Mouse (Mus musculus) cerebellum, adult 2 months (tissue): ENCODE measurements around the gene Perp. TPM values are rescaled to one million over a fixed set of nuclear protein-coding genes. Genes with fewer than 3 reads are reported as not detected.

Experiments
- DNase-seq, 2 experiments: peaks; one replicate each; pipeline ENCODE4 v3.0.0; 2021
- H3K27ac ChIP-seq: fragments of 200-500 bp; 2 replicates; pipeline ENCODE4 v1.5.1; 2012; ENCODE audit warnings: low read length, control low read depth, inconsistent platforms; ENCODE audit not compliant: insufficient read depth
- H3K27me3 ChIP-seq: fragments of 200-500 bp; 2 replicates; pipeline ENCODE4 v1.6.1; 2012; ENCODE audit warnings: inconsistent platforms, mild to moderate bottlenecking, low read length, moderate library complexity; ENCODE audit not compliant: control insufficient read depth, insufficient read depth
- H3K4me1 ChIP-seq: fragments of 200-500 bp; 2 replicates; pipeline ENCODE4 v1.6.1; 2011; ENCODE audit warnings: low read length; ENCODE audit not compliant: control insufficient read depth, insufficient read depth
- H3K4me3 ChIP-seq: fragments of 200-500 bp; replicated peaks from 2 replicates; pipeline ENCODE3; 2011; ENCODE audit warnings: mild to moderate bottlenecking, low read depth, low read length, control low read depth; ENCODE audit not compliant: insufficient read depth
- CTCF ChIP-seq: fragments of 200-500 bp; IDR thresholded peaks from 2 replicates; pipeline ENCODE4 v1.5.1; 2011; ENCODE audit warnings: low read depth, mild to moderate bottlenecking, control low read depth, low read length, moderate library complexity, borderline replicate concordance; ENCODE audit not compliant: insufficient read depth
- POLR2A ChIP-seq: fragments of 200-500 bp; IDR thresholded peaks from 2 replicates; pipeline ENCODE4 v1.6.1; 2011; ENCODE audit warnings: low read length, control low read depth, borderline replicate concordance; ENCODE audit not compliant: insufficient read depth
- WGBS: fragments of 180-500 bp; shearing (Covaris S2); methylation state at CpG from one replicate; pipeline ENCODE4 v1.1.7; 2018; 5-methylcytosine and 5-hydroxymethylcytosine counted together
- polyA plus RNA-seq: library from polyadenylated mRNA; depleted of rRNA; stranded (reverse); fragments of >200 nt; gene quantifications from 2 replicates; pipeline ENCODE4 v1.2.3, GENCODE M21; 2012; rRNA removed

Perp gene
- polyA plus RNA-seq, 1 experiment: 5.1 TPM

DNA sequence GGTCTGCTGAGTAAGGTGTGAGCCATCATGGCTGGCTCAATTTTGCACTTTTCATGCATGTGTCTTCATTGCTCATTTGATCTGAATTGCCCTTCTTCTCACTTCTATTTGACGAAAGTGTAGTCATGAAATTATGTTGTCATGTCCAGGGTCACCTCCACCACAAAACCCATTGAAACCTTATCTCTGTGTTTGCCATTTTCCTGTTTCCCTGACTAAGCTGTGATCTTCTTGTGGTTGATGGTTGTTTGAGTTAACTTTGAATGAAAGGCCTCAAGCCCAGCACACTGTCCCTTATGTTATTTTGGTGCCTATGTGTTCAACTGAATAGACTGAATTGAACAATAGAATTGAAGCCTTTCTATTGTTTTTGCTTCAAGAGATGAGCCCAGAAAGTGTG lies 44.4 kb downstream of the Perp start:
- Histone ChIP-seq H3K4me3 (no peak overlapping the region), H3K27me3 (no peaks in the 10 kb centered on the region), H3K27ac (no peak overlapping the region), H3K4me1 (no peaks in the 10 kb centered on the region)
- DNase-seq: no peak
- TF ChIP-seq POLR2A (no peak), CTCF (no peak)
- WGBS: 92% methylated on average over 1 of the region's 1 CpGs

DNA sequence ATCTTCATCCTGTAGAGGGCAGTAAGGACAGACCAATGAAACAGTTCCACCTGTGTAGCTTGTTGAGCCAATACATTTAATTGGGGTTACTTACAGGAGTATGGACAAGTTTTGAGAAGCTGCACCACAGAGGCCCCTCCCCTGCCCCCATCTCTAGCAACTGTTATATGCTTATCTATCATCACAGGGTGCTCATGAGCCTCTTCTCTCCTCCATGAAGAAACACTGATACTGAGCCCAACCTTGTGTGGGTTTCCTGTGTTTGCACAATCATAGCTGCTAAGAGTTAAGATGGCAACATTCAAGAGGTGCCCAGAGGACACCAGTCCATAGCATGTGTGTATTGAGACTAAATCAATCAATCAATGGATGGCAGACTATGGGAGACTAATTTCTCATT lies 46.3 kb downstream of the Perp start:
- H3K4me1 ChIP-seq: no peaks in the 10 kb centered on the region
- DNase-seq: no peak
- no peak overlapping the region for H3K4me3 ChIP-seq
- no peak overlapping the region for H3K27ac ChIP-seq
- H3K27me3 ChIP-seq: no peaks in the 10 kb centered on the region
- no peak for TF ChIP-seq POLR2A
- TF ChIP-seq CTCF: no peak

DNA sequence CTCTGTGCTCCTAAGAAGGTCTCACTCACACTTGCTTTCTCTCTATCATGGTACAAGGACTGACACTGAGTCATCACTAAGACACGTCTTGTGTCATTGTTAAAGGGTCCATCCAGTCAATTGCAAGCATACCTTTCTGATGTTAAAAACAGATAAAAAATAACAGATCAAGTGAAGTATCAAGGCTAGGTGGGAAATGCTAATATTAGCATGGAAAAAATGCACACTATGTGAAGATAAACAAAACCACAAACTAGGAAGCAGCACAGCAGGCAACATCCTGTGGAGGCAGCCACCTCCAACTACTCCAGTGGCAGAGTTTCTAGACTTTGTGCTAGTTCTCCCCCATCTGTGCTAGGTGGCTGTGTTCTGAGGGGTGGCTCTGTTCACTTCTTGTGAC lies 47.3 kb downstream of the Perp start:
- Histone ChIP-seq H3K4me1 (no peaks in the 10 kb centered on the region), H3K4me3 (no peak overlapping the region), H3K27me3 (no peaks in the 10 kb centered on the region), H3K27ac (no peak overlapping the region)
- 91% methylated on average over 1 of the region's 1 CpGs for WGBS
- TF ChIP-seq CTCF (no peak), POLR2A (no peak)
- DNase-seq: no peak

DNA sequence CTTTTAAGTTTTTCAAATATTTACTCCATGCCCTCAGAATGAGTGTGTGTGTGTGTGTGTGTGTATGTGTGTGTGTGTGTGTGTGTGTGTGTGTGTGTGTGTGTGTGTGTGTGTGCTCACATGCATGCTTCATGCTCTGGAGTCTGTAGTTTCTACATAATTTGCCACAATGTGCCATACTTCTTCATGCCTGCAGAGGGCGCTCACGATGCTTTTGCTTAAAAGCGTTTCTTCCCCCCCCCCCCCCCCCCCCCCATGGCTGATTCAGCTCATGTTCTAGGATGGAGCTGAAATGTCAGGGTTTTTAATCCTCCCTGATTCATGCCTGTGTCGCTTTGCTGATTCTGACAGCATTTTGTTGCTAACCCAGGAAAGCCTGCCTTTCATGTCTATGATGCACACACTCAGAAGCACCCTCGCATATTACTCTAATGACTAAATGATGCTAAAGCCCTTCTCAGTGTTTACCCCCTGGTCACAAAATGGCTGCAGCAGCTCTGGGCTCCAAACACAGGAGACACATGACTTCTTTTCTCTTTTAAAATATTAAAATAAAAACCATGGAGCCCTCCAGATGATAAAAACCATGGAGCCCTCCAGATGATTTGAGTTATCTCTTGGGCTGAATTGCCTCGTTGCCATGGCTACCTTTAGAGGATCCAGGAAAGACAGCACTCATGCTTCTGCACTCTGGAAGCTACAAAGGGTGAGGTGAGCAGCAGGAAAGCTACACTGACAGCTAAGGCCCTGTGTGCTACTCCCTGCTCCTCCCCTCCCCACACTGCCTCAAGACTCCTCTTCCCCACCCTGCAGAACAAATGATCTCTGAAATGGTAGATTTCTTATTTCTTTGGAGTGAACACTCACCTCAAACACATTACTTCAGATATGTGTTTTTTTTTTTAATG lies 49.7 kb downstream of the Perp start:
- no peak for DNase-seq
- Histone ChIP-seq H3K27me3 (no peaks in the 10 kb centered on the region), H3K27ac (no peak overlapping the region), H3K4me3 (no peak overlapping the region), H3K4me1 (no peaks in the 10 kb centered on the region)
- WGBS: 83% methylated on average over 3 of the region's 6 CpGs
- TF ChIP-seq CTCF (no peak), POLR2A (no peak)

DNA sequence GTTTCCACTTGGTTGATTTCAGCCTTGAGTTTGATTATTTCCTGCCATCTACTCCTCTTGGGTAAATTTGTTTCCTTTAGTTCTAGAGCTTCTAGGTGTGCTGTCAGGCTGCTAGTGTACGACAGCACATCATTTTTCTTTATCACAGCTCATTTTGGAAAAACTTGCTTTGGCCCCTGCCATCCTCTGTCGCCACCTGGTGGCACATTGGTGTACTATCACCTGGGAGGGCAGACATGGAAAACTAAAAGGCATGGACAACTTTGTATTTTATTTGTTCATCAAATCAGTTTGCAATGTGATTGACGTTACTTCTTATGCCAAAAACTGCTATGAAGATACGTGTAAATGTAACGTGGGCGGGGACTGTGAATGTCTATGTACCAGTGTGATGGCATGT lies 59.3 kb downstream of the Perp start:
- Histone ChIP-seq H3K4me1 (no peaks in the 10 kb centered on the region), H3K27me3 (no peaks in the 10 kb centered on the region), H3K27ac (no peak overlapping the region), H3K4me3 (no peak overlapping the region)
- DNase-seq: peak; percentile 24 to 49
- 31% methylated on average over 6 of the region's 6 CpGs for WGBS
- TF ChIP-seq CTCF: peak; percentile 88
- TF ChIP-seq POLR2A: no peak

Other genes starting within 250 kb of the Perp start
- gene Arfgef3, start 101.1 kb upstream of the Perp start, polyA plus RNA-seq: 22.0 and 22.4 TPM in 2 replicates
- gene Gm4922, start 58.2 kb upstream of the Perp start, polyA plus RNA-seq: not detected in 2 replicates
- gene Tnfaip3, start 170.6 kb downstream of the Perp start, polyA plus RNA-seq: 2.2 and 2.3 TPM in 2 replicates